Mouse (Mus musculus): ENCODE results near the gene Rpl23a.

Rpl23a gene

DNA sequence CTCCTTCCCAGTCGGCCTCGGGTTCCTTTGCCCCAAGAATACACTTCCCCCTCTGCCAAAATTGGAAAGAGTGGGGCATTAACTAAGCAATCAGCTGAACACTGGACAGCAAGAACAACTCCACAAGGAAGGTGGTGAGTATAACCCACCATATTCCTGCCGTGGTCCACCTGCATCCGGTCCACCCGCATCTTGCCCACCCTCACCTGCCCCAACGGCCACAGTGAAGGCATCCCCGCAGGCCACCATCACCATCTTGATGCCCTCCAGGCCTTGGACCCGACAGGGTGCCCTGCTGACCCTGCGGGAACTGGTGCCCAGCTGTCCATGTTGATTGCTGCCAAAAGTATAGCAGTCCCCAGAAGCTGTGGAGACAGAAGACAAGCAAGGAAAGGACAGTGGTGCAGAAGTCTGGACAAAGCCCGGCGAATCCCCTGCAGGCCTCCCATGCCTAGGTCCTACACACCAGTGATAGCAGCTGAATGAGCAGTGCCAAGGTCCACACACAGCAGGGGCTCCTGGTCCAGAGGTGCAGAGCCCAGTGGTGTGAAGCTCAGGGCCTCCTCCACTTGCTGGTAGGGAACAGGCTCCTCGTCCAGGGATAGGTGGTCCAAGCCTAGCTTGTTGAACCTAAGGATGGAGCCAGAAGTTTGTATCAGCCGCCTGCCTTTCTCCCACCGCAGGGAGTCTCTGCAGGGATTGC, 16.0 kb downstream of the Rpl23a start:
- DNase-seq (ENCODE audit: low read depth, low spot score): no peak

DNA sequence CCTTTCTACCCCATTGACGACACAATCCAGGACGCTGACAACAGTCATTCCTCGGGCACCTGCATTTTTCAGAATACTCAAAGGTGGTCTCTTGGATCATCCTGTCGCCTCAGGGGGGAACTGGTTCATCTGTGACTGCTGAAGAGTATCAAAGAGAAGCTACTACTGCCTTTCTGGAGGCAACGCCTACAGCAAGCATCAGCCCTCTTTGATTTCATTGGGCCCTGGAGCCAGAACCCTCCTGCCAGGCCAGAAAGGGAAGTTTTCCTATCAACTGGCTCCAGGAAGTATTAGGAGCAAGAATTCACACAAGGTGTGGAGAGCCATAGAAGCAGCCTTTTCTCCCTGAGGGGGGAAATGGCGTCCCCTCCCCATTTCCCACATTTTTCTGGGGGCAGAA, 16.7 kb downstream of the Rpl23a start:
- no peak for DNase-seq (ENCODE audit: low read depth, low spot score)

DNA sequence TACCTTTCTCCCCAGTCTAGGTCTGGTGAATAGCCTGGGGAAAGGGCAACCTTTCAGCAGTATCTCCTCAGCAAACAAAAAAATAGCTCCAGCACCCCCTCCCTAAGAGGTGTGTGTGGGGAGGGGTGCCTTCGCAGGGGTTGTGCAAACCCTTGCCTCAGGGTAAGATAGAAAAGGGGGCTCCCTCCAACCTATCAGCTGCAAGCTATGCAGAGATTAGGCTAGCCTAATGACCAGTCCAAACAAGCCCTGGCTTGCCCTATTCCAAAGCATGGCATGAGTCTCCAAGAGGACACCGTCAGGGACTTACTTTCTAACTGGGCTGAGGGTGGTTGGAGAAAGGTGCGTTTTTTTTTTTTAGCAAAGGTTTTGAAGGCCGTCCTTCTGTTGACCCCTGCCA, 17.2 kb downstream of the Rpl23a start:
- DNase-seq (ENCODE audit: low read depth, low spot score): no peak

DNA sequence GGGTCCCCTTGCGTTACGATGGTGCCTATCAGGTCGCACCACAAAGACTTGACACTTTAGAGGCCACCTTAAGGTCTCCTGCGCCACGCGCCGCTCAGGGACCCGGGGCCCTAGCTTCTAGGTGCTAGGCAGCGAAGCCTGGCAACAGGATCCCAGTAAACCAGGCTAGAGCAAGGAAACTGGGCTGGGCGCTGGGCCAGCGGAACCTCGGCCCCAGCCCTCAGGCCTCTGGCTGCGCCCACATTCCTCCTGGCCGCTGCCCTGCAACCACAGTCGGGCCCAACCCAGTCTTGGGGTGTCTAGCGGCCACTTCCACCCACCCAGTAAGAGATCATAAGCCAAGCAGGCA, 17.6 kb downstream of the Rpl23a start:
- no peak for DNase-seq (ENCODE audit: low read depth, low spot score)

DNA sequence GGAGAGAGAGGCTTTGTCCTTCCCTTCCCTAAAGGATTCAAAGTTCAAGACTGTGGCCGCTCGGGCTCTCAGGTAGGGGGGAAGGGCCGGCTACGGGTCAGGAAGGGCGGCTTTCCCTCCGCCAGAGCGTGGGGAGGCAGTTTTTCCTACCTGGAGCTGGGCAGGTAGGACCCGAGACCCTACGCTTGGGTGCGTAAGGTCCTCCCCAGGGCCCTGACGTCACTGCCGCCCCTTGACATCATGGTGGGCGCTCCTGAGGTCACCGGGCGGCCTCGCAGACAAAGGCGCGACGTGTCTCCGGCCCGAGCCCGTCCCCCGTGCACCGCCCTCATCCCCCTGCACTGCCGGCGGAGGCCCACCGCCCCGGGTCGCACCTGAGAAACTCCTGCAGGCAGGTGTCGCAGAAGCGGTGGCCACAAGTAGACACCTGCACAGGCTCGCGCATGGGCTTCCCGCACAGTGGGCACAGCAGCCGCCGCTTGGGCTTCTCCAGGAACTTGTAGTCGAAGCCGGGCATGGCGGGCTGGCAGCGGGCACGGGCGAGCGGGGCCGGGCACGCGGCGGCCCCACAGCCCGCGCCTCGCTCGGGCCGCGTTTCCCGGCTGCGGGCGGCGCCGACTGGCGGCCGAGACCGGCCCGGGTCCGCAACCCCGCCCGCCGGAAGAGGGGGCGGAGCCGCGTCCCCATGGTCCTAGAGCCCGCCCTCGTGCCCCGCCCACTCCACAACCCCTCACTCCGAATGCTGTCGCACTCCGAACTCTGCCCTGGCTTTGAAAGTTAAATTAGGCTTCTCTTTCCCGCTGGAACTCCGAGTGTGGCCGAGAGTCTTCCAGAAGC, 18.2 kb downstream of the Rpl23a start, which contains the start of gene Traf4:
Traf4 (minus strand) TSS at position 666 of the 837 bp plus-strand sequence.
- peak; percentile 82 for DNase-seq (ENCODE audit: low read depth, low spot score)

DNA sequence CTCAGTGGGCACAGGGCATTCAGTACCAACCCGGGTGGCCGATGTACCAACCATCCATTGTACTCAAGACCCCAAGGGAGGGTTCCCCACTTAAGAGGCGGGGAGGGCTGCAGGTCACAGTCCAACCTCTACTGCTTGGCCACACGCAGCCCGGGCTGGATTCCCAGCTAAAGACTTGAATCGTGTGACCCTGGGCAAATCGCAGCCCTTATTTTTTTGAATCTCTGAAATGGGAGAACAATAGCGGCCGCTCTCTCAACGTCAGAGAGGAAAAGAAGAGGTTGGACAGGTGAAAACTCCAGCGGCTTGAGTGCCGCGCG, 18.8 kb downstream of the Rpl23a start:
- DNase-seq (ENCODE audit: low read depth, low spot score): no peak

DNA sequence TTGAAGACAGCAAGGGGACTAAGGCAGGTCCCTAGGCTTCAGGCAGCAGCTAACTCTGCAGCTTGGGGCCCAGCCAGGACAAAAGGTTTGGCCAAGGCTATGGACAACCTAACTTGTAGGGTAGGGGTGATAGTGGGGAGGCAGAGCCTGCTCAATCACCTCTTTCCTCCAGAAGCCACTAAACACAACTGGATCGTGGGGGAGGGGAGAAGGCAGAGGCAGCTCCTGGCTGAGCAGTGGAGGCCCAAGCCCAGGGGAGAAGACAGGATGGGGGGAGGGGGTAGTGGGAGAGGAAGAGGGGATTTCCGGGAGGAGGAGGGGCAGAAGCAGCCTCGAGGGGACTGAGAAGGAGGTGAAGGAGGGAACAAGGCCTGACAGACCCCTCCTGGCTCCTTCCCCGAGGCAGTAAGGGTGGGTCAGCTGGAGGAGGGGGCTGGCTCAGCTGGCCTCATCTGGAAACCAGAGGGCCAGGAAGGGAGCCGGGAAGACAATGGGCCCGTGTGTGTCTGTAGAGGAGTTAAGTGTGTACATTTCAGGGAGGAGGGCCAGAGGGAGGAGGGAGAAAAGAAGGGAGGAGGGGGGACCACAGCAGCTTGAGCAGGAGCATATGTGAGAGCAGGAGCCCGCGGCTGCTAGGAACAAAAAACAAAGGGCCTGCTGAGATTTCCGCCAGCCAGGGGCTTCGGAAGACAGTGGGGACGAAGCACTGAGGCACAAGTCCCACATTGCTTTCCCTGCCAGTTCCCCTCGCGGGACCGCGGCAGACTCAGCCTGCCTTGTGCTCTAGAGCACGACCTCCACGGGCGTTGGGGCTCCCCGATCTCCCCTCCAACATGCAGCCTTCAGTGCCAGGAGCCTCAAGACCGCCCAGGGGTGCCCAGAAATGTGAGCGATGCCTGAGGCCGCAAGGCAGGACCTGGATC, 19.4 kb downstream of the Rpl23a start:
- DNase-seq (ENCODE audit: low read depth, low spot score): peak; percentile 58

DNA sequence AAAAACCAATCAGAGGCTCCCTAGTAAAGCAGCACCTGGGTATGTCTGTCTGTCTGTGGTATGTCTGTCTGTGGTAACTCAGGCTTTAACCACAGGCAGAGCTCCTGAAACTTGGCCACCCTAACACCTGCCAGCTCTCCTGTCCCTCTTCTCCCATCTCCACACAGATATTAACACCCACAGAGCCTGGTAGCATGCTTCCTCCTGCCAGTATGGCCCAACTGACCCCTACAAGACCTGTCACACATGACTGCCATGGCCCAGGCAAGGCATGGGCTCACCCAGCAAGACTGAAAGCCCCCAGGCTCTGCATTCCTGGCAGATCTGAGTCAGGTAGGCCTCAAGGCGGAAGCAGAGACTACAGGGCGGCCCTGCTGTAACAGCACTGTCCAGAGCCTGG, 20.3 kb downstream of the Rpl23a start:
- no peak for DNase-seq (ENCODE audit: low read depth, low spot score)

DNA sequence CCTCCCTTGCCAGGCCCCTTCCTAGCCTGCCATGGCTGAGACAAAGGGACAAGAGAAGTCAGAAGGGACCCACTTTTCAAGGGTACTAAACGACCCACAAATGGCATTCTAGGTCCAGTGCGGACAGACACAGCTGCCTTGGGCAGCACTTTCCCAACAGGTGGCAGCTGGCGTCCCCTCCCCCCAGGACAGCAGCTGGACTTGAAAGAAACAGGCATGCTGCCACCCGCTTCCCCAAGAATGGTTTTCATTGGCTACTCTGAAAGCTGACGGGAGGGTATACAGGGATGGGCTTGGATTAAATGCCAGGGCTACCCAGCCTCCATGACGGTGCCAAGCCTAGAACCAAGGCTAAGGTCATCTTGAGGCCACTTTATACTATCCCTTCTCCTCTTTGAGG, 20.9 kb downstream of the Rpl23a start:
- DNase-seq (ENCODE audit: low read depth, low spot score): peak; percentile 65

DNA sequence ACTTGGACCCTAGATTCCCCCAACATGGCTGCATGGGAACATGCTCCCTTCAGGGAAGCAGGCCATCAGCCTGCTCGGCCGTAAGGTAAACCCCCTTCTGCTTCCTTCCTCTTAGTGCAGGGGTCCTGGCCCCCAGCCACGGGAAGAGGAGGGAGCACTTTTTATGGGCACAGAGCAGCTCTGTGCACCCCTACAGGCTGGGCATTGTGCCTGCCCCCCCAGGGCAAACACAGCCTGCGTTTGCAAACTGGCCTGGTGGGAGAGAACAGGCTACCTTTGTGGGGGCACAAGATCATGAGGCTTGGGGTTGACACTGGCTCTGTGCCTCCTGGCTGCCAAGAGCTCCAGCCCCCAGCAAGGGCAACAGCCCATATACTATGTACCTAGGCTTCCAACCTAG, 21.4 kb downstream of the Rpl23a start:
- peak; percentile 43 for DNase-seq (ENCODE audit: low read depth, low spot score)

DNA sequence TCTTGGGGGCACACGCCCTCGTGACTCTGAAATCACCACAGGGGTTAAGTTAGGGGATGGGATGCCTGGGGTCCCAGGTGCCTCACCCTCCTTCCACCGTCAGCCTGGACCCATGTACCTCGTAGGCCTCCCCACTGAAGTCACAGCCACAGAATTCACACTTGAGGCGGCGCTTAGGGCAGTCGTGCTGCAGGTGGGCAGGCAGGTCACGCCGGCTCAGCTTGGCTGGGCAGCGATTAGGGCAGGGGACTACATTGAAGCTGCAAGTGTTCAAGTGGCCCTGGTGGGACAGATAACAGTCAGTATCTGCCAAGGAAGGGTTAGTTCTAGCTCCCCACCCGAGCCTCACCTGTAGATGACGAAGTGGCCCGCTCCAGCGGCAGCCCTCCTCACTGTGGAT, 22.2 kb downstream of the Rpl23a start:
- DNase-seq (ENCODE audit: low read depth, low spot score): no peak

DNA sequence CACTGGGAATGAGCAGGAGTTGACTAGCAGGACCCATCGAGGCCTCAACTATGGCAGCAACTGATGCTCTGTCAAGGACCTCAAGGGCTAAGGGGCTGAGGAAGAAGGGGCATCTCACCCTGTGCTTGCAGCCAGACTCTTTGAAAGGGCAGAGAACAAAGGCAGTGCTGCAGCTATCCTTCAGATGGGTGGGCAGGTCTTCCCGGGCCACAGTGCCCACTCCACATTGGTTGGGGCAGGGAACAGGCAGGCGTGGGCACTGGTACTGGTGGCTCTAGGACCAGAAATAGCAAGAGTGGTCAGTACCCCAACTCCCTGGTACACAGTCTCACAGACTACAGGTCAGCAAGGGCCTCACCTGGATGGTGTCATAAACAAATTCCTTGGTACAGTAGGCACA, 22.7 kb downstream of the Rpl23a start:
- no peak for DNase-seq (ENCODE audit: low read depth, low spot score)

DNA sequence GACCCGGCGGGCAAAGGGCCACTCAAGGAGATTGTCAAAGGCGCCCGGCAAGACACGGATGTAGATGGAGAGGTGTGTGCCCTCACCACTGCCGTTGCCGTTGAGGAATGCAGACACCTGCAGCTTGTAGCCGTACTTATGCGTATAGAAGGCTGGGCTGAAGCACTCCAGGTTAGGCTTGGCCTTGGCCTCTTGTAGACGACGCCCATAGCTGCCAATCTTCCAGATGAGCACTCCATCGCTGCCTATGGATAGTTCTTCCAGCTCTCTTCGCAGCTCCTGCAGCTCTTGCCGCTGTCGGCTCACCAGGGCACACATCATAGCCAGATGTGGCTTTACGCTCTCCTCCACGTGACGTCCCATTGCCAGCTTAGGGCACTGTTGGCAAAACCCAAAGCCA, 23.2 kb downstream of the Rpl23a start:
- no peak for DNase-seq (ENCODE audit: low read depth, low spot score)

DNA sequence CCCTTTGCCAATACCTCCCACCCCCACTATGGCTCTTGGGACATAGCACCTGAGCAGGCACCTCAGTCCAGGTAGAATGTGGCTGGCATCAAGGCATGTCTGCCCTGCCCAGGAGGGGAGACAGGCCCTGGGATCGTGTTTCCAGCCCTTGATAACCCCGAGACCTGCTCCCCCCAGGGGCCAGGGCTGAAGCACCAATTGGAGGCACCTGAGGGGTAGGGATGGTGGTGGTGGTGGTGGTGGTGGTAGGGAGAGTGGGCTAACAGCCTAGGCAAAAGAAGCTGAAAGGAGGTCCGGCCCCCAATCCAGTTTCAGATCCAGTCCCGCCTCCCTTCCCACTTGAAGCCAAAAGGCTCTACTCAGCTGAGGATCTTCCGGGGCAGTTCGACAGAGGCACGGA, 23.8 kb downstream of the Rpl23a start:
- DNase-seq (ENCODE audit: low read depth, low spot score): no peak

DNA sequence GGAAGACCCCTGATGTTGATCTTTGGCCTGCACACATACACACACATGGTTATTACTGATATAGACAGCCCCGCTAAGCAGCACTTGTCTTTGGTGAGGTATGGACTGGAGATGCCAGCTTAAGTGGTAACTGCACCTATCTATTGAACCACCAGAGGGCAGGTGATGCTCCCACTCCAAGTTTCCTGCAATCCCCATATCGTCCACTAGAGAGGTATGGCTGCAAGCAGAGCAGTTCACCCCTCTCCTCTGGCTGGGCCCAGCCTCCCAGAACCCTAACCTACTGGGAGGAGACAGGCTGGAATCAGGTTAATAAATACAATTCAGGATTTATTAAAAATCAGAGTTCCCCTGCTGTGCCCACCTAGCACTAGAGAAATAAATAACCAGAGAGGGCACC, 24.3 kb downstream of the Rpl23a start:
- peak; percentile 96 for DNase-seq (ENCODE audit: low read depth, low spot score)

DNA sequence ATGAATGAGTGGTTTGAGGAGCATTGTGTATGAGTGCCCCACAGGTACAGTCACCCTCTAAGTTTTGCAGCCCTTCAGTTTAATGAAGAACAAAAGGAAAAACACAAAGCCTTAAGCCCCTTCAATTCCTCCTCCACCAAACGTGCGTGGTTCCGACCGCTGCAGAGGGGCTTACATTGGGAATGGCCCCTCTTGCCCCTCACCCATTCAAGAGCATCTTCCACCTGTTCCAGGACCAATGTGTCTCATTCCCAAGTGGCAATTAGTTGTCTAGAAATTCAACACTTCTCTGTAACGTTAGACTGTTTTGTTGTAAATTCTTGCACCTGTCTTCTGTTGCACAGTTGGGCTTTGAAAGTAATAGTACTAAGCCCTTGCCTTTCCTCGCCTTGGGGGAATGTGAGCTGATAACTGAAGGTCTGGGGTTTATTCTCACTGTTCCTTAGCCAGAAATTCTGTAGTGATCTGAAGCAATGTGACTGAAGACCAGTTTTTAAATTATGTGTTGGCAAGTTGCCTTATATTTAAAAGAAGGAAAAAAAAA, 27.2 kb downstream of the Rpl23a start:
- DNase-seq (ENCODE audit: low read depth, low spot score): no peak

DNA sequence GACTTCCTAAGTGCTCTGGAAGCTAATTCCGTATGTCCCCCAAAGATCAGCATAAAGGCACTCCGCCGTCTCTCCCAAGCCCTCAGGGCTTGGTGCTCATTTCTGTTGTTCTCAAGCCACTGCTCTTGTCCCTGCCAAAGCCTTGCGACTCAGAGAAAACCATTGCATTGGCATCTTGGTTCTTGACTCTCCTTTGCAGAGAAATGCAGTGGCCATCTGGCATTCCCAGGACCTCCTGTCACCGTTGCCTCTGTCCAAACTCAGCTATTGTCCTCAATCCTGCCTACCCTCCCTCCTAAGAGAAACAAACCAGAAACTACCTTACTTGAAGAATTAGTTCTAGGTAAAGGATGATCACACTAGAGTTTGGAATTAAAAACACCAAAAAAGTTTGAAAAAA, 27.7 kb downstream of the Rpl23a start:
- DNase-seq (ENCODE audit: low read depth, low spot score): no peak

DNA sequence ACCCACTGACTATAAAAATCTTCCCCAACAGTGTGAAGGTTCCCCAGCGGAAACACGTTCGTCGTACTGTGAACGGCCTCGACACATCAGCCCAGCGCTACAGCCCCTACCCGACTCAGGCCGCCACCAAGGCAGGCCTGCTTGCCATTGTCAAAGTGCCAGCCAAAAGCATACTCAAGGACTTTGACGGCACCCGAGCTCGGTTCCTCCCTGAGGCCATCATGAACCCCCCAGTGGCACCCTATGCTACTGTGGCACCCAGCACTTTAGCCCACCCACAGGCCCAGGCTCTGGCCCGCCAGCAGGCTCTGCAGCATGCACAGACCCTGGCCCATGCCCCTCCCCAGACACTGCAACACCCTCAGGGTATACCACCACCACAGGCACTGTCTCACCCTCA, 29.6 kb downstream of the Rpl23a start:
- no peak for DNase-seq (ENCODE audit: low read depth, low spot score)

DNA sequence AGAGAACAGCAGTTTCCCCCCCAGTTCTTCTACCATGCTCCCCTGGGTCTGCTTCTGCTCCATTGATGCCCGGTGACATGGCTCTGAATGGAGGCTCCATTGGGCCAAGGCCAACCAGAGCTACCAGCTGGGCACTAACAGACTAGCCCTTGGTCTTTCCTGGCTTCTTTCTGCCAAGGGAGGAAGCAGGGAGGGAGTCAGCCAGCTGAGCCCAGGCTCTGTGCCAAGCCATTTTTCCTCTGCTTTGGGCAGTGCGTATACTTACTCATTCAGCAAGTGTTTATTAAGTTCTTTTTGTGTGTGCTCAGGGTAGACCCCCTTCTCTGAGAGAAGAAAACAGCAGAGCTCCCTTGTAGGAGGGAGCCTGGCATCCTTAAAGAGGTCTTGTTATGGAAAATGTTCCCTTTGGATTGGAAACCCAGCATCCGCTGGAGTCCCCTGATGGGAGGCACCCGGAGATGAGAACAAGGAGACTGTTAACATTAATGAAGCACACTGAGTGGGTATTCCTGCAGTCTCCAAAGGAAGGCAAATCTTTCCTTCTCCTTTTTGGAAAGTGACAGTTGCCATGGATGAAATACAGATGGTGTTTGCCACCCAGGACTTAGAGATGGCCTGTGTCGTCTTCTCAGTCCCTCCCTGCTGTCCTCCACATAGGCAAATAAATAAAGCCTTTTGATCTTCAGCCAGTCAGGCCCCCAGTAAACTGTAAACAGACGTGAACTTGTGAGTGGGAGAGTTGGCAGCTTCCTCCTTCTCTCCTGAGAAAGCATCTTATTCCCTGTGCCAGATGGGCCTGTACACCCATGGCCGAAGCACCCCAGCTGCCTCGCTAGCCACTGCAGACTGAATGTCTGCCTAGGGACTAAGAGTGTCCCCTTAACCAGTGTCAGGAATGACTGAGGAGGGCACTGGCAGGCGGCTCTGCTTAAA, 30.8 kb downstream of the Rpl23a start:
- peak; percentile 96 for DNase-seq (ENCODE audit: low read depth, low spot score)

DNA sequence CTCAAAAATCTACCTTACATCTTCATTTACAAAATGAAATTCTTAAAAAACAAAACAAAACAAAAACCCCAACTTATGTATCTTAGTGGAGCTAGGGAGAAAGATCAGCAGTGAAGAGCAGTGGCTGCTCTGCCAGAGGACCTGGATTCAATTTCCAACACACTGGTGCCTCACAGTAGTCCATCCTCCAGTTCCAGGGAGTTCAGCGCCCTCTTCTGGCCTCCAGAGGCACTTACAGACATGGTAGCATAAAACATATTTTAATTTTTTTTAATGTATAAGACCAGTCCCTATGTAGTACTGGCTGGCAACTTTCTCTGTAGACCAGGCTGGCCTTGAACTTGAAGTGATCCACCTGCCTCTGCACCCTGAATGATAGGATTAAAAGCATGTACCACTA, 32.2 kb downstream of the Rpl23a start:
- no peak for DNase-seq (ENCODE audit: low read depth, low spot score)
